Mouse (Mus musculus): ENCODE data around the gene Phxr2. TPM values are rescaled to one million over a fixed set of nuclear protein-coding genes. Genes with fewer than 3 reads are reported as not detected.
"Not testable (repeated sequence)": the region's sequence is repeated elsewhere in the genome, so short reads cannot be mapped to it uniquely, and the experiment has no call there.

Gene Phxr2
- total RNA-seq (2021), result not detected
- long read RNA-seq, experiment 1, result 0 reads
- long read RNA-seq, experiment 2, result 0 reads

GRCm38 (mm10) chr10:99126225-99126624, at the start of gene Phxr2:
Gene Phxr2, minus strand, starts transcription at chr10:99126325.
- no peak for DNase-seq (ENCODE audit: low spot score in 2 of 2)

- no peak for DNase-seq (ENCODE audit: low spot score in 2 of 2)
These were observed 46.9 kb upstream of the Phxr2 start for GRCm38 (mm10) chr10:99172906-99173507.

GRCm38 (mm10) chr10:99171961-99172497, 45.9 kb upstream of the Phxr2 start:
- DNase-seq (ENCODE audit: low spot score in 2 of 2), result peak in 1 of 2 experiments; percentile 37

- DNase-seq (ENCODE audit: low spot score in 2 of 2), result no peak
These were observed 43.6 kb upstream of the Phxr2 start for GRCm38 (mm10) chr10:99169765-99170129.

GRCm38 (mm10) chr10:99168840-99169764, 43.0 kb upstream of the Phxr2 start:
- DNase-seq (ENCODE audit: low spot score in 2 of 2), result no peak

- no peak for DNase-seq (ENCODE audit: low spot score in 2 of 2)
These were observed 42.3 kb upstream of the Phxr2 start for GRCm38 (mm10) chr10:99168404-99168803.

GRCm38 (mm10) chr10:99166392-99166791, 40.3 kb upstream of the Phxr2 start:
- DNase-seq (ENCODE audit: low spot score in 2 of 2), result no peak

GRCm38 (mm10) chr10:99165751-99166282, 39.7 kb upstream of the Phxr2 start:
- DNase-seq (ENCODE audit: low spot score in 2 of 2), result no peak

GRCm38 (mm10) chr10:99164871-99165477, 38.8 kb upstream of the Phxr2 start:
- no peak for DNase-seq (ENCODE audit: low spot score in 2 of 2)

- no peak for DNase-seq (ENCODE audit: low spot score in 2 of 2)
These were observed 36.9 kb upstream of the Phxr2 start for GRCm38 (mm10) chr10:99163002-99163401.

GRCm38 (mm10) chr10:99161987-99162582, 36.0 kb upstream of the Phxr2 start:
- DNase-seq (ENCODE audit: low spot score in 2 of 2), result no peak

- not testable (repeated sequence) for DNase-seq (ENCODE audit: low spot score in 2 of 2)
These were observed 31.6 kb upstream of the Phxr2 start for GRCm38 (mm10) chr10:99157697-99158096.

GRCm38 (mm10) chr10:99156808-99157207, 30.7 kb upstream of the Phxr2 start:
- DNase-seq (ENCODE audit: low spot score in 2 of 2), result no peak

- DNase-seq (ENCODE audit: low spot score in 2 of 2), result no peak
These were observed 28.5 kb upstream of the Phxr2 start for GRCm38 (mm10) chr10:99154635-99155034.

GRCm38 (mm10) chr10:99152063-99152462, 25.9 kb upstream of the Phxr2 start:
- DNase-seq (ENCODE audit: low spot score in 2 of 2), result no peak

- no peak for DNase-seq (ENCODE audit: low spot score in 2 of 2)
These were observed 25.5 kb upstream of the Phxr2 start for GRCm38 (mm10) chr10:99151580-99151979.

GRCm38 (mm10) chr10:99150016-99150415, 23.9 kb upstream of the Phxr2 start:
- DNase-seq (ENCODE audit: low spot score in 2 of 2), result no peak

GRCm38 (mm10) chr10:99146596-99146995, 20.5 kb upstream of the Phxr2 start:
- DNase-seq (ENCODE audit: low spot score in 2 of 2), result no peak

- DNase-seq (ENCODE audit: low spot score in 2 of 2), result no peak
These were observed 19.5 kb upstream of the Phxr2 start for GRCm38 (mm10) chr10:99145611-99146010.

GRCm38 (mm10) chr10:99136337-99136736, 10.2 kb upstream of the Phxr2 start:
- no peak for DNase-seq (ENCODE audit: low spot score in 2 of 2)

- no peak for DNase-seq (ENCODE audit: low spot score in 2 of 2)
These were observed 7.3 kb upstream of the Phxr2 start for GRCm38 (mm10) chr10:99133321-99133875.

Measured in adrenal gland, adult 18-20 months (tissue).